Mouse (Mus musculus): ENCODE data around the gene Ckap5. TPM values are rescaled to one million over a fixed set of nuclear protein-coding genes. Genes with fewer than 3 reads are reported as not detected.

The Ckap5 gene
- polyA plus RNA-seq, 1 experiment from 2014 or later, result 81.2 TPM

DNA sequence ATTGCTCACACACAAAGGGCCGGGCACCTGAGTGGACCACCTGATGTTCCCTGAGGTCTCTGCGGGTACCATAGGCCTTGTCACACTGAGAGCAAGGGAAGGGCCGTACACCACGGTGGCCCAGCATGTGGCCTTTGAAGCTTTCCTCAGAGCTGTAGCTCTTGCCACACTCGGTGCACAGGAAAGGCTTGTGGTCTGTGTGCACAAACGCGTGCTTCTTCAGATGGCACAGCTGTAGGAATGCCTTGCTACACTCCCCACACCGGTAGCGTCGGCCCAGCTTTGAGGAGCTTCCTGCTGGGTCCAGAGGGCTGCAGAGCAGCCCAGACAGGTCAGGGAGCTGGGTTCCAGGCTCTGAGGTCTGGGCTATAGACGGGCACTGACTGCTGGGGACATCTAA is 119.2 kb downstream of the Ckap5 start:
- no peak overlapping the region for H3K4me2 ChIP-seq (replicated peaks)
- H3K9ac ChIP-seq, result no peak overlapping the region
- no peak for ATAC-seq
- H3K9me3 ChIP-seq, result no peaks in the 10 kb centered on the region
- no peak overlapping the region for H3K27ac ChIP-seq
- no peak overlapping the region for H3K4me3 ChIP-seq (replicated peaks)
- WGBS, result 94% methylated on average over 11 of the region's 11 CpGs
- no peaks in the 10 kb centered on the region for H3K27me3 ChIP-seq (replicated peaks)
- 0 out of 2 replicates have a peak, but pooled peaks cover 5% of the 10 kb centered on the region for H3K4me1 ChIP-seq (replicated peaks)
- H3K36me3 ChIP-seq, result peaks cover 34% of the 10 kb centered on the region

DNA sequence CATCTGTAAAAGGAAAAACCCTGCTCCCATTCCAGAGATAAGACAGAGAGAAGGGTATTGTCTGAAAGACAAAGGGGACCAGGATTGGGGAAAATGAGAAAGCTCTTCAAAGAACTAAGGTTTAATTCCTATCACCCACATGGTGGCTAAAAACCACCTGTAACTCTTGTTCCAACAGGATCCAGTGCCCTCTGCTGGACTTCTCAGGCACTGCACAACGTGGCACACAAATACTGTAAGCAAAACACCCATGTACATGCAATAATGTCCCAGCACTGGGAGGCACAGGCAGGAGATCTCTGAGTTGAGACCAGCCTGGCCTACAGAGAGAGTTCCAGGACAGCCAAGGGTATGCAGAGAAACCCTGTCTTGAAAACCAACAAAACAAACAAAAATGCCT is 120.2 kb downstream of the Ckap5 start:
- H3K36me3 ChIP-seq, result peaks cover 34% of the 10 kb centered on the region
- H3K4me1 ChIP-seq (replicated peaks), result 0 out of 2 replicates have a peak, but pooled peaks cover 9% of the 10 kb centered on the region
- H3K4me2 ChIP-seq (replicated peaks), result no peak overlapping the region
- no peaks in the 10 kb centered on the region for H3K9me3 ChIP-seq
- H3K27ac ChIP-seq, result no peak overlapping the region
- WGBS, result 26% methylated on average over 1 of the region's 1 CpGs
- no peak for ATAC-seq
- no peak overlapping the region for H3K9ac ChIP-seq
- no peaks in the 10 kb centered on the region for H3K27me3 ChIP-seq (replicated peaks)
- H3K4me3 ChIP-seq (replicated peaks), result no peak overlapping the region

DNA sequence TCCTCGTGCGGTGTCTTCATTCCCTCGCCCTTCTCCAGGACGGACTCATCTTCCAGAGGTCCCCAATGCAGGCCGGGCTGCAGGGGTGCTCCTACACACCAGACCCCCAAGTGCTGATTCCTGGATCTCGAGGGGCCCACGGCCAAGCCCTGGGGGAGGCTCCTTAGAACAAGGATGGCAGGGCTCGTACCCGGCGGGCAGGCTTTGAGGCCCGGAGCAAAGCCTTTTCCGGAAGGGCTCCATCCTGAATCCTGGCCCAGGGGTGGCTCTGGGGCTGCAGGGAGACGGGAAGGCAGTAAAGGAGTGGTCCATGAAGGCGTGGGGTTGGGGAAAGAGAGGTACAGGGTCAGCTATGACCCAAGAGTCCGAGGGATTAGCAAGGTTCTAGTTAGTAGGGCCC is 122.6 kb downstream of the Ckap5 start:
- WGBS, result 1% methylated on average over 15 of the region's 15 CpGs
- Histone ChIP-seq H3K27ac (peak overlapping the region; percentile 87), H3K9ac (peak overlapping the region; percentile 90), H3K4me2 (replicated peaks) (peak overlapping the region; percentile 94), H3K4me1 (replicated peaks) (0 out of 2 replicates have a peak, but pooled peaks cover 14% of the 10 kb centered on the region), H3K36me3 (peaks cover 38% of the 10 kb centered on the region), H3K4me3 (replicated peaks) (peak overlapping the region; percentile 90), H3K9me3 (no peaks in the 10 kb centered on the region), H3K27me3 (replicated peaks) (no peaks in the 10 kb centered on the region)
- ATAC-seq, result peak; percentile 18; the same call in 1 of the 2 replicates

DNA sequence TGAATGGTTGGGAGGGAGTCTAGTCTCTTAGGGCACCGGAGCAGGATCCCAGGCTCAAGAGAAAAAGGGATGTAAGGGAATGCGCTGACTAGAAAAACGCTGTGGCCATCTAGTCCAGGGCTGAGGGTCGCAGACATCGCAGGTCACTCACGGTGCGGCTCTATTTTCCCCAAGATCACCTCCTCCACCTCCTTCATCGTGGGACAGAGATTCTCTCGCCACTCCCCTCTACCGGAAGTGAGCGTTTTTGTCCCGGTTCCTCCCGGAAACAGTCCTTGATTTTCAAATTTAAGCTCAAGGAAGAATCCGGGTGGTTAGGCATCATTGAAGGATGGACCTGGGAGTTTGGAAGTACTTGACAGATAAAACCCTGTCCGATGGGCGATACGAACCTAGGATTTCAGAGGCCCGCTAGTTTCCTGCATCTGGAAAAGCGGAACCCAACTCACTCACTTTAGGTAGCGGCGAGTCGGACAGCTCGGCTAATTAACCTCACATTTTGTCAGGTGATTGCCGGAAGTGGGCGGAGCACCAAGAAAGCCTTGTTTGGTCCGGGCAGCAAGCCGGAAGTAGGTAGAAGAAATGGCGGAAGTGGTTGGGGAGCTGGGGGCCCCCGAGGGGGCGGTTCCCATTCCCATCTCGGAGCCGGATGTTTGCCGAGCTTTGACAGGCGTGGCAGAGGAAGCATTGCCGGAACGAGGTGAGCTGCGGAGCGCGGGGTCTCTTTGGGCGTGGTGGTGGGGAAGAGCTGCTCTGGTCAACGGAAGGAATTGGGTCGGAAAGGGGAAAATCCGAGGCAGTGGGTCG is 123.2 kb downstream of the Ckap5 start, which contains the start of the genes Zfp408 and Arhgap1:
Gene Zfp408 (minus strand): TSS at position 239 of the 807 bp plus-strand sequence.
Gene Arhgap1 (plus strand): TSS at position 308 of the 807 bp plus-strand sequence.
- Histone ChIP-seq H3K4me2 (replicated peaks) (peak within 1 kb of the TSS; percentile 94), H3K36me3 (peaks cover 41% of the 10 kb centered on the region), H3K9ac (peak within 1 kb of the TSS; percentile 90), H3K9me3 (no peaks in the 10 kb centered on the region), H3K4me3 (replicated peaks) (peak within 1 kb of the TSS; percentile 90), H3K4me1 (replicated peaks) (peaks cover 16% of the 10 kb centered on the region; the same call in 1 of the 2 replicates), H3K27ac (peak within 1 kb of the TSS; percentile 87), H3K27me3 (replicated peaks) (no peaks in the 10 kb centered on the region)
- under 1% methylated on average over 44 of the region's 44 CpGs for WGBS
- peak; percentile 96 for ATAC-seq

DNA sequence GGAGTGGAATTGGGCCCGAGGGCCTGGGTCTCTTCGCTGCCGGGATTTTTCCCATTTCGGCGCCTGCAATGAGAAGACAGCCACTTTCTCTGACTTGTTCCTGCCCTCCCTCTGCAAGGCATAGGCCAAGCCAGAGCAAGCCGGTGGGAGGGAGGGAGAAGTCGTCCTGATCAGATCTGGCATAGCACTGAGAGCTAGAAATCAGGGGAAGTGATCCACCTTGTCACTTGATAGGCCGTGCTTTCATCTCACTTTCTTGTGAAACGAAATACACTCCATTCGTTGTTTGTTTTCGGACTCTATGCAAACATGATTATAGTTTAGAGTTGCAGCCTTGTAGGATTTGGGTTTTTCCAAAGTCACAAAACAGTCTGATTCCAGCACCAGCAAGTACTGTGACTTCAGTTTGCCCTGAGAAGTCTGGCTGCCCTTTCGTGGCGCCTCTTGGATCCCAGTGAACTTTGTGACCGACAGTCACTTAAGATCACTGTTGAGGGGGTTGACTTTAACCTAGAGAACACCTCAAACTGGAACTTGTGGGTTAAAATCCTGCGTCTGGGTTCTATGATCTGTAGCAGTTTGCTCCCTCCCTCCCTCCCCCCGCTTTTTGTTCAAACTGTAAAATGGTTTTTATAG is 123.9 kb downstream of the Ckap5 start:
- peak overlapping the region; percentile 56 for H3K4me2 ChIP-seq (replicated peaks)
- H3K36me3 ChIP-seq, result peaks cover 40% of the 10 kb centered on the region
- ATAC-seq, result peak; percentile 64
- peak overlapping the region; percentile 85 for H3K27ac ChIP-seq
- WGBS, result 9% methylated on average over 16 of the region's 16 CpGs
- no peaks in the 10 kb centered on the region for H3K27me3 ChIP-seq (replicated peaks)
- H3K4me1 ChIP-seq (replicated peaks), result peaks cover 18% of the 10 kb centered on the region; the same call in 1 of the 2 replicates
- peak overlapping the region; percentile 76 for H3K9ac ChIP-seq
- H3K9me3 ChIP-seq, result no peaks in the 10 kb centered on the region
- peak overlapping the region; percentile 90 for H3K4me3 ChIP-seq (replicated peaks)

DNA sequence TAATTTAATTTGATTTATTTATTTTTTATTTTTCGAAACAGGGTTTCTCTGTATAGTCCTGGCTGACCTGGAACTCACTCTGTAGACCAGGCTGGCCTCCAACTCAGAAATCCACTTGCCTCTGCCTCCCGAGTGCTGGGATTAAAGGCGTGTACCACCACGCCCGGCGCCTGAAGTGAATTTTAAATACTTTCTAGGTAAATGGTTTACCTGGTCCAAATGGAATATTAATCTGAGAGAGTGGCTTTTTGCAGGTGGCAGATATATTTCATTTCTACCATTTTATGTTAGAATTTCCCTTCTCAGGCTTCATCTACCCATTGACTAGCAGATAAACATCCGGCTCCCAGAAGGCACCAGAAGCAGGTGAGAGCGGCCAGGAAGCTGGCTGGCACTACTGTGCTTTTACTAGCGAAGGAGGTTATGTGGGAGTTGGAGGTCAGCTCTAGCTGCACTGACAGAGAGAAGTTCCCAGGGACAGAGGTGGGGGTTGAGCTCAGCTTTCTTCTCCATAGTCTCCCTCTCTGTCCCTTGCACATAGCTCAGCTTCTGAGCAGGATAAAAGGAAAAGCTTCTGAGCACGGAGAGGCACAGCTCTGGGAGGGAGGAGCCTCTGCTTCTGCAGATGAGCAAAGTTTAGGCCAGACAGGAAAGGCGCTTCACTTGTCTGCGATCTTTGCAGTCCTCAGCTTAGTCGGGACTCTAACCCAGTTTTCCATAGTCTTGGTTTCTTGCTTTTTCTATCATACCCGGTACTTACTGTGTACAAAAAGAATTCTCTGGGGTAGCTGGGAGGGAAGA is 125.1 kb downstream of the Ckap5 start:
- Histone ChIP-seq H3K9me3 (no peaks in the 10 kb centered on the region), H3K36me3 (peaks cover 31% of the 10 kb centered on the region), H3K4me3 (replicated peaks) (0 out of 2 replicates have a peak overlapping the region, but pooled peaks have one; percentile 10), H3K27me3 (replicated peaks) (no peaks in the 10 kb centered on the region), H3K27ac (no peak overlapping the region), H3K9ac (peak overlapping the region; percentile 13; the same call in 1 of the 2 replicates), H3K4me1 (replicated peaks) (peaks cover 21% of the 10 kb centered on the region; the same call in 1 of the 2 replicates), H3K4me2 (replicated peaks) (peak overlapping the region; percentile 56)
- no peak for ATAC-seq
- WGBS, result 80% methylated on average over 14 of the region's 14 CpGs

DNA sequence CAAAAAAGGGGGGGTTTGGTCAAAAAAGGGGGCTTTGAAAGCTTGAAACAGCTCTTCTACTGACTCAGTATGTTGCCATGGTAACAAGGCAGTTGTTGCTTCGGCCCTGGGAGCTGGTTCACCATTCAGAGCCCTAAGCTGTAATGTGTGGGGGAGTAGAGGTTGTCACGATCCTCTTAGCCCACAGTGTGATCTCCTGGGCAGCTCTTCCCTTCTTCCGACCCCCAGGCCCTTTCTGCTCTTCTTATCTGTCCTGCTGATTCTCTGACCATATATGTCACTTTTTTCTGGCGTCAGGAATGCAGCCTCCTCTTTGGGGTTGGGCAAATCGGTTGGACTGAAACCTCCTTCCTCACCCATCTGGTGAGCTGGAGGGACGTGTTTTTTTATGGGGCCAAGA is 126.3 kb downstream of the Ckap5 start:
- no peak overlapping the region for H3K9ac ChIP-seq
- H3K27ac ChIP-seq, result no peak overlapping the region
- H3K36me3 ChIP-seq, result peaks cover 27% of the 10 kb centered on the region; the same call in 1 of the 2 replicates
- H3K4me1 ChIP-seq (replicated peaks), result peaks cover 21% of the 10 kb centered on the region; the same call in 1 of the 2 replicates
- no peaks in the 10 kb centered on the region for H3K9me3 ChIP-seq
- H3K4me3 ChIP-seq (replicated peaks), result no peak overlapping the region
- ATAC-seq, result no peak
- no peak overlapping the region for H3K4me2 ChIP-seq (replicated peaks)
- no peaks in the 10 kb centered on the region for H3K27me3 ChIP-seq (replicated peaks)
- WGBS, result 52% methylated on average over 6 of the region's 6 CpGs

DNA sequence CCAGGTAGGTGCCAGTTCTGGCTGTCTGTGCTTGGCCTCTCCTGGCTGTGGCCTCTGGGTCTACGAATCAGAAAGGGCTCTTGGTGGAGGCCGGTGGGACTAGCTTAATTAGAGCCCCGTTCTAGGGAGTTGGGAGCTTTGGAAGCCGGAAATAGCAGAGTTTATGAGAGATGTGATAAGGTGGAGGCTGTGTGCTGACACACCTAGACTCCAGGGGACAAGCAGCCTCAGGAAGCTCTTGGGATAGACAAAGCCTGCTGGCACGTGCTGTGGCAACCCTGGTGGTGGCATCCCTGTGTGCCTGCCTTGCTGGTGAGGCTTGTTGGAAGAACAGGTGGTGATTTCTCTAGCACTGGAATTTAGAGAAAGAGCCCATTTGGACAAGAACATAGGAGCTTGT is 128.8 kb downstream of the Ckap5 start:
- peak overlapping the region; percentile 18 for H3K4me2 ChIP-seq (replicated peaks)
- H3K4me1 ChIP-seq (replicated peaks), result peaks cover 18% of the 10 kb centered on the region; the same call in 1 of the 2 replicates
- peak overlapping the region; percentile 5; the same call in 1 of the 2 replicates for H3K9ac ChIP-seq
- no peaks in the 10 kb centered on the region for H3K27me3 ChIP-seq (replicated peaks)
- no peak overlapping the region for H3K4me3 ChIP-seq (replicated peaks)
- WGBS, result 72% methylated on average over 5 of the region's 5 CpGs
- ATAC-seq, result peak; percentile 77
- peak overlapping the region; percentile 64 for H3K27ac ChIP-seq
- H3K36me3 ChIP-seq, result peaks cover 44% of the 10 kb centered on the region; the same call in 1 of the 2 replicates
- H3K9me3 ChIP-seq, result no peaks in the 10 kb centered on the region

DNA sequence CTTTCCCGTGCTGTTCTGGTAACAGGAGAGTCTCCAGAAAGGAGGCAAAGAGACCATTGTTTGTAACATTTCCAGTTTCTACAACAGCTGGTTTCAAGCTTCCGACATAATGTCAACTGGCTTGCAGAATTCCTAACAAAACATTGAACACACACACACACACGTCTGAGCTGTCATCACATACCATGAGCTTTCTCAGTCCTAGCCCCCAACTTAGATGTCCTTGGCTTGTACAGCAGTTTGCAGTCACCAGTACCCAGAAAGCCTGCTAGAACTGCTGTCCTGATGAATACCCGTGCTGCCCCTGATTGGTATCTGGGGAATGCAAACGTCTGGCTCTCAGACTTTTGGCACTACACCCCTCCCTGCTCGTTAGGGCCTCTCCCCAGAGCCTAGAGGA is 129.3 kb downstream of the Ckap5 start:
- H3K36me3 ChIP-seq, result peaks cover 44% of the 10 kb centered on the region; the same call in 1 of the 2 replicates
- H3K9ac ChIP-seq, result no peak overlapping the region
- ATAC-seq, result no peak
- 57% methylated on average over 6 of the region's 6 CpGs for WGBS
- 0 out of 2 replicates have a peak overlapping the region, but pooled peaks have one; percentile 64 for H3K27ac ChIP-seq
- no peaks in the 10 kb centered on the region for H3K9me3 ChIP-seq
- no peak overlapping the region for H3K4me3 ChIP-seq (replicated peaks)
- no peaks in the 10 kb centered on the region for H3K27me3 ChIP-seq (replicated peaks)
- no peak overlapping the region for H3K4me2 ChIP-seq (replicated peaks)
- H3K4me1 ChIP-seq (replicated peaks), result peaks cover 18% of the 10 kb centered on the region; the same call in 1 of the 2 replicates

DNA sequence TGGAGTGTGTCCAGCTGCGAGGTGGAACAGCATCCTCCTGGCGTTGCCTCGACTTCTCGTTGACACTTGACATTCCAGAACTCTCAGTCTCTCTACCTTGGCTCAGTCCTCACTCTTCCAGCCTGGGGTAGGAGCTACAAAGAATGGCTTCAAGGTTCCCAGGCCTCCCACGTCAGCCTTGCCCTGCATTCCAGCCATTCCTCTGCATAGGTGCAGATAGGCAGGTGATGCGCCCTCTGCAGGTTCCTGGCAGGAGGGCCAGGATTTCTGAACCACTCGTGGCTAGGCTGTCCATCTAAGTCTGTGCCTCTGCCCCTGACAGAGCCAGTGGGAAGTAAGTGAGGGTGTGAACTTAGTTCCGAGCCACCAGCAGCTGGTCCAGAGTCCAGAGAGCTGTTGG is 130.2 kb downstream of the Ckap5 start:
- no peaks in the 10 kb centered on the region for H3K9me3 ChIP-seq
- H3K27ac ChIP-seq, result no peak overlapping the region
- H3K4me2 ChIP-seq (replicated peaks), result no peak overlapping the region
- ATAC-seq, result 0 out of 2 replicates have a peak, but pooled peaks have one; percentile 26
- H3K4me3 ChIP-seq (replicated peaks), result no peak overlapping the region
- peaks cover 14% of the 10 kb centered on the region; the same call in 1 of the 2 replicates for H3K4me1 ChIP-seq (replicated peaks)
- H3K36me3 ChIP-seq, result peaks cover 48% of the 10 kb centered on the region
- no peaks in the 10 kb centered on the region for H3K27me3 ChIP-seq (replicated peaks)
- 54% methylated on average over 8 of the region's 8 CpGs for WGBS
- H3K9ac ChIP-seq, result no peak overlapping the region

DNA sequence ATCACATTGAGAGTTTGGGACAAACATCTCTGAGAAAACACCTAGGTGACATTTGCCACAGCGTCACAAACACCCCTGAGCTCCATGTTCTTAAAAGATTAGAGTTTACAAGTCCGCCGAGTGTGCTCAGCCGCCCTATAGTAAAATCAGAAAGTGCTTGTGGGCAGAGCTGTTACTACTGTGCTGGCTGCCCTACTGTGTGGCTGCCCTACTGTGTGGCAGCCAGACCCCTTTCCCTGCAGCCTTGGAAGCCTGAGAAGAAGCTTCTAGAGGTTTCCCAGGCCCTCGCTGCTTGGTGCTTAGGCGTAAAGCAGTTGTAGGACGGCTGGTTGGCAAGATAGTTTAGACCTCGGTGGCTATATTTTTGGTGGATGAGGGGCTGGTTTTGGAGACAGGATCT is 133.1 kb downstream of the Ckap5 start:
- H3K4me1 ChIP-seq (replicated peaks), result peaks cover 6% of the 10 kb centered on the region; the same call in 1 of the 2 replicates
- ATAC-seq, result no peak
- peaks cover 58% of the 10 kb centered on the region for H3K36me3 ChIP-seq
- H3K9ac ChIP-seq, result no peak overlapping the region
- no peaks in the 10 kb centered on the region for H3K9me3 ChIP-seq
- H3K4me2 ChIP-seq (replicated peaks), result no peak overlapping the region
- no peak overlapping the region for H3K27ac ChIP-seq
- H3K27me3 ChIP-seq (replicated peaks), result no peaks in the 10 kb centered on the region
- WGBS, result 96% methylated on average over 8 of the region's 8 CpGs
- no peak overlapping the region for H3K4me3 ChIP-seq (replicated peaks)

All from intestine, embryonic 15.5 days (tissue).